ENCODE assay signal across 14 mouse cellular contexts in genomic region chr2:14774375-14774774, GRCm38 (mm10).
"Had no signal": no experiment of that assay in that cellular context is flagged by ENCODE, and none has a peak within 500 bp of the region (broad histone marks: within the 10 kb centered on the region; RNA-seq: fewer than 3 reads in every experiment).

No protein-coding gene starts in this region.

- H3K27ac ChIP-seq: limb, embryonic 10.5 days; liver, embryonic 15.5 days had no signal

- H3K9me3 ChIP-seq: limb, embryonic 10.5 days; liver, embryonic 15.5 days had no signal

- H3K27me3 ChIP-seq: liver, embryonic 15.5 days had no signal

- H3K4me3 ChIP-seq: layer of hippocampus, adult 2 months; limb, embryonic 10.5 days; liver, embryonic 15.5 days had no signal

- ATAC-seq: lung, postnatal 0 days had no signal

- H3K4me2 ChIP-seq: liver, embryonic 11.5 days; liver, embryonic 15.5 days had no signal

- DNase-seq: kidney, adult 18-20 months; kidney, postnatal 10 days; kidney, postnatal 4 days; lung, adult 2 months; lung, postnatal 36 days; right cerebral cortex, postnatal 4 days; spleen, adult 18-20 months; thymus, adult 18-20 months; thymus, postnatal 25 days had no signal

- H3K9ac ChIP-seq: liver, embryonic 15.5 days had no signal

- H3K36me3 ChIP-seq: limb, embryonic 10.5 days; liver, embryonic 15.5 days had no signal

- H3K4me1 ChIP-seq: limb, embryonic 10.5 days; liver, embryonic 15.5 days had no signal
